Mouse (Mus musculus): ENCODE measurements at regions not wholly inside any gene's neighbourhood (a gene's known extent, or its start where the extent isn't known, plus 50 kb on each side); places are given as distances from the start of the nearest gene placed in this dataset.
A peak's percentile ranks its signal among the peaks of the same experiment; 100 is the strongest.

DNA sequence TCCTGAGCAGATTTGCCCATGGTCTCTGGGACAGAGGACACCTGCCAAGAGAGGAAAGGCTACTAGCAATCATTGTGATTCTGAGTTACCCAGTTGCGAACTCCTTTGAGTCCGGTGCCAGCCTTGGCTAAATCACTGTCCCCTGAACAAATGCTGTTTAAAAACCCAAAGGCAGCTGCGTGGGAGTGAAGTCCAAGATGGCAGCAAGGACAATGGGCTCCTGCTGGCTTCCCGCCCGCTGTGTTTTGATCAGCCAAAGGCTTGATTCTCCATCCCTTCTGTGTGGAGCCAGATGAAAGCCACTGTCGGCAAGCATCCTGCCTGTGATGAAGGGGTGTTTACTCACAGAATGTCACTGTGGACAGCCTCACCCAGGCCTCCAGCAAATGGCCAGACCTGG lies 111.4 kb downstream of the E030025P04Rik start:
- Histone ChIP-seq H3K4me1 (peaks cover 45% of the 10 kb centered on the region), H3K36me3 (no peaks in the 10 kb centered on the region), H3K27ac (replicated peaks) (peak overlapping the region; percentile 69), H3K9me3 (replicated peaks) (no peaks in the 10 kb centered on the region), H3K4me3 (no peak overlapping the region), H3K27me3 (ENCODE audit: low read depth, poor library complexity, severe bottlenecking) (peaks cover 10% of the 10 kb centered on the region)
- WGBS, result 38% methylated on average over 6 of the region's 6 CpGs
- peak; percentile 46 for DNase-seq (ENCODE audit: low spot score)

DNA sequence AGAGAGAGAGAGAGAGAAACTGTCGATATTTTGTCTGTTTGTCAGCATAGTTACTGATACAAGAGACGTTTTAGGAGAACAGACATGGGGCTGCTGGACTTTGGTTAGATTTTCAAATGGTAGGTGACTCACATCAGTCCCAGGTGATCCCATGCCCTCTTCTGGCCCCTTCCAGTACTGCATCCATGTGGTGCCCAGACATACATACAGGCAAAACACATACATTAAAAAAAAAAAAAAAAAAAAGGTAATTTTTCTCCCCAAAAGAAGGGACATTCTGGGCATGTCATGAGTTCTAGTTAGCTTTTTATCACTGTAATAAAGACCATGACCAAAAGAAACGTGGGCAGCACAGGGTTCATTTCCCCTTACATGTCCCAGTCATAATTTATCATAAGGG lies 110.3 kb downstream of the Axin2 start:
- WGBS, result 22% methylated on average over 3 of the region's 3 CpGs
- Histone ChIP-seq H3K36me3 (no peaks in the 10 kb centered on the region), H3K9me3 (replicated peaks) (no peaks in the 10 kb centered on the region), H3K4me1 (peaks cover 45% of the 10 kb centered on the region), H3K27ac (replicated peaks) (no peak overlapping the region), H3K4me3 (no peak overlapping the region), H3K27me3 (ENCODE audit: low read depth, poor library complexity, severe bottlenecking) (peaks cover 10% of the 10 kb centered on the region; the same call in 1 of the 2 replicates)
- DNase-seq (ENCODE audit: low spot score), result peak; percentile 72

DNA sequence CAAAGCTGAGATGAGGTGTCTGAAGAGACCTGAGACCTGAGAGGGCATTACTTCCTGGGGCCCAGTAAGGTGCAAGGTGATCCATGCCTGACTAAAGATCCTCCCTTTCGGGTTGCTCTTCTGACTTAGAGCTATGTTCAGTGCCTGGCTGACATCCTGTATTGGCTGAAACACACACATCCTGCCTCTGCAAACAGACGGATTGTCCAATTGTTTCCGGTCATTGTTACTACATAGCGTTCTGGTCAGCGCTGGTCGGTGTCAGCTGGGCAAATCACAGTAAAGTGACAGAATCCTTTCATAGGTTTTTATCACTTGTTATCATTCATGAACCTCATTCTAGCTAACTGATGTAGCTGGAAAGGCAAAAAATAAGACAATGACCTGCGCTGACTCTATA lies 109.7 kb downstream of the Axin2 start:
- DNase-seq (ENCODE audit: low spot score), result no peak
- Histone ChIP-seq H3K9me3 (replicated peaks) (no peaks in the 10 kb centered on the region), H3K27me3 (ENCODE audit: low read depth, poor library complexity, severe bottlenecking) (peaks cover 10% of the 10 kb centered on the region; the same call in 1 of the 2 replicates), H3K4me1 (peaks cover 45% of the 10 kb centered on the region), H3K4me3 (no peak overlapping the region), H3K36me3 (no peaks in the 10 kb centered on the region), H3K27ac (replicated peaks) (peak overlapping the region; percentile 38; the same call in 1 of the 2 replicates)
- WGBS, result 77% methylated on average over 7 of the region's 7 CpGs

DNA sequence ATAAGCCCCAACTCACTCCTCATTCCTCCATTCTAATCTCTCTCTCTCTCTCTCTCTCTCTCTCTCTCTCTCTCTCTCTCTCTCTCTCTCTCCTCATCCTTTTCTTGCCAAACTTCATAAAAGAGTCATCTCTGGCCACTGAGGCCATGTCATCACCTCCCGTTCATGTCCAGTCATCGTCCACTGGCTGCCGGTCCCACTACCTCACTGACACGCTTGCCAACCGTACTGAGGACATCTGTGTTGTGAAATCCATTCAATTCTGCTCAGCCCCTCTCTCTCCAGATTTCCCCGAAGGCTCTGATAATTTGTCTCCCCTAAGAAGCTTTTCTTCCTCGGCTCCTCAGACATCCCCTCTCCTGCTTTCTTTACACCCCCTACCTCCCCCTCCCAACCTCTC lies 94.7 kb downstream of the Axin2 start:
- DNase-seq (ENCODE audit: low spot score), result no peak
- H3K4me3 ChIP-seq, result no peak overlapping the region
- H3K9me3 ChIP-seq (replicated peaks), result no peaks in the 10 kb centered on the region
- no peaks in the 10 kb centered on the region for H3K4me1 ChIP-seq
- WGBS, result 79% methylated on average over 7 of the region's 7 CpGs
- H3K36me3 ChIP-seq, result no peaks in the 10 kb centered on the region
- H3K27ac ChIP-seq (replicated peaks), result no peak overlapping the region
- H3K27me3 ChIP-seq (ENCODE audit: low read depth, poor library complexity, severe bottlenecking), result no peaks in the 10 kb centered on the region

DNA sequence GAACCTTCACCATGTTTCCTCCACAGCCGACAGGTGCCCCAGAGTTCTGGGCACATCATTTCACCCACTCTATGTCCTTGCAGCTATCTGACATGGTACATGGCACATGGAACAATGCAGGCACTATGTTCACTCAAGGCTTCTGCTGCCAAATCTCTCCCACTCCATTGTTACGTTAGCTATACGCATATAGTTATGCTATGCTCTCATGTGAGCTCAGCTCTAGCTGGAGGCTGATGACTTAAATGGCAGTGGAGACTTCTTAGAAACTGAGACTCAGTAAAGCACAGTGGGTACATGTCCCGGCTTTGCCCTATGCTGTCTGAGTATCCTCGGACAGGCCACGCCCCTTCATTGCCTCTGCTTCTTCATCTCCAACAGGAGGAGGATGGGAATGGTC lies 91.0 kb downstream of the Axin2 start:
- DNase-seq (ENCODE audit: low spot score), result no peak
- Histone ChIP-seq H3K27ac (replicated peaks) (no peak overlapping the region), H3K4me1 (no peaks in the 10 kb centered on the region), H3K27me3 (ENCODE audit: low read depth, poor library complexity, severe bottlenecking) (no peaks in the 10 kb centered on the region), H3K4me3 (no peak overlapping the region), H3K9me3 (replicated peaks) (peaks cover 2% of the 10 kb centered on the region; the same call in 1 of the 2 replicates), H3K36me3 (no peaks in the 10 kb centered on the region)
- WGBS, result 92% methylated on average over 6 of the region's 6 CpGs

DNA sequence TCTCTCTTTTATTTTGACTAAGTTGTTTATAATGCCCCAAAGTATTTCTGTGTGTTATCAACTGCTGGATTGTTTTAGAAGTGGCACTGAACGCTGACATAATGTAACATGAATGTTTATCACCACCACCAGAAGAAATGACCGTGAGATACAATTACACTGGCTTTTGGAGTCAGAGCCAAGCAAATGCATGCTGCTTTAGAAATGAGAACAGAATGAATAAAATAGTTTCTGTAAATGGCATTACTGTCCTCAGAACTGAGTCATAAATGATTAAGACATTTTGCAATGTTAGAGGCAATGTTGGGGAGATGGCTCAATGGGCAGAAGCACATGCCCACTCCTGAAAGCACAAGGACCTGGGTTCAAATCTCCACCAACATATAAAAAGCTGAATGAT lies 88.7 kb downstream of the Axin2 start:
- H3K27ac ChIP-seq (replicated peaks), result no peak overlapping the region
- peaks cover 8% of the 10 kb centered on the region; the same call in 1 of the 2 replicates for H3K9me3 ChIP-seq (replicated peaks)
- DNase-seq (ENCODE audit: low spot score), result no peak
- WGBS, result 89% methylated on average over 2 of the region's 2 CpGs
- H3K36me3 ChIP-seq, result no peaks in the 10 kb centered on the region
- H3K27me3 ChIP-seq (ENCODE audit: low read depth, poor library complexity, severe bottlenecking), result no peaks in the 10 kb centered on the region
- no peak overlapping the region for H3K4me3 ChIP-seq
- 0 out of 2 replicates have a peak, but pooled peaks cover under 1% of the 10 kb centered on the region for H3K4me1 ChIP-seq

DNA sequence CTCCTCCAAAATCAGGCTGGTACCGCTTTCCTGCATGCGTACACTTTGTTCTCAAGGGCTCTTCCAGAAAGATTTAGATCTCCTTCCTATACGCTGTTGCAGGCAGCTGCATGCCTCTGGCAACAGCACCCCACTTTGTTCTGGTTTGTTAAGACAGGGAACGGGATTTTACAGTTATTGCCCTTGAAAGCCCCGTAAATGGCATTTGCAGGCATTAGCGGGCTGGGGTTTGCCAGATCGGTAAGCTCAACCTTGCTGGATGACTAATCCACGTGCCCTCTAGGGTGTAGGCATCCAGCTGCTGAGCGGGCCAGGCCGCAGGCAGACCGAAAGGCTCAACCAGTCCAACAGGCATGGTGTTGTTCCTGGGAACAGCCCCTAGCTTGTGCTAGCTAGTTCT lies 85.5 kb downstream of the Axin2 start:
- H3K4me3 ChIP-seq, result no peak overlapping the region
- H3K4me1 ChIP-seq, result peaks cover 8% of the 10 kb centered on the region
- H3K36me3 ChIP-seq, result no peaks in the 10 kb centered on the region
- H3K27me3 ChIP-seq (ENCODE audit: low read depth, poor library complexity, severe bottlenecking), result no peaks in the 10 kb centered on the region
- H3K27ac ChIP-seq (replicated peaks), result no peak overlapping the region
- DNase-seq (ENCODE audit: low spot score), result no peak
- 91% methylated on average over 11 of the region's 11 CpGs for WGBS
- H3K9me3 ChIP-seq (replicated peaks), result peaks cover 21% of the 10 kb centered on the region
